Mouse (Mus musculus): ENCODE results near the gene Adora2b. TPM values are rescaled to one million over a fixed set of nuclear protein-coding genes. Genes with fewer than 3 reads are reported as not detected.

The Adora2b gene
- polyA plus RNA-seq, 1 experiment from 2014 or later: 8.2 TPM

DNA sequence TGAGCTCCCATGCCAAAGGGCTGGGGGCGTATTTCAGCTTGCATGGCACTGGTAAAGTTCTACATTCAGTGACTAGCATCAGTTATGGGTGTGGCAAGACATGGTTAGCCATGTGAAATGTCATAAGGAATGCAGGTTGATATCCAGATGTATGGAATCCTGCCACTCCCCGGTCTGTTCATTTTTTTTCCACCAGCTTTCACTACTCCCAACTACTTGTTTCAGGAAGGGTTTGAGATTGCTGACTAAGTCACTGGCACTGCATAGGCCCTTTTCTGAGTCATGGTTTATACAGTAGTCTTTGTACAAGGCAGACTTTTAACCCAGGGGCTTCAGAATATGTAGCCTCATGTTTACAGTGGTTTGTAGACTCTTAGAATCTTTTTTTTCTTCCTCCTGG, 60.5 kb downstream of the Adora2b start:
- Histone ChIP-seq H3K27ac (replicated peaks) (no peak overlapping the region), H3K27me3 (replicated peaks; ENCODE audit: low read depth, poor library complexity, severe bottlenecking) (no peaks in the 10 kb centered on the region), H3K36me3 (replicated peaks) (peaks cover 85% of the 10 kb centered on the region), H3K4me1 (no peaks in the 10 kb centered on the region), H3K4me3 (no peak overlapping the region), H3K9me3 (no peaks in the 10 kb centered on the region)
- no peak for DNase-seq (ENCODE audit: low spot score)
- WGBS: 90% methylated on average over 2 of the region's 2 CpGs

DNA sequence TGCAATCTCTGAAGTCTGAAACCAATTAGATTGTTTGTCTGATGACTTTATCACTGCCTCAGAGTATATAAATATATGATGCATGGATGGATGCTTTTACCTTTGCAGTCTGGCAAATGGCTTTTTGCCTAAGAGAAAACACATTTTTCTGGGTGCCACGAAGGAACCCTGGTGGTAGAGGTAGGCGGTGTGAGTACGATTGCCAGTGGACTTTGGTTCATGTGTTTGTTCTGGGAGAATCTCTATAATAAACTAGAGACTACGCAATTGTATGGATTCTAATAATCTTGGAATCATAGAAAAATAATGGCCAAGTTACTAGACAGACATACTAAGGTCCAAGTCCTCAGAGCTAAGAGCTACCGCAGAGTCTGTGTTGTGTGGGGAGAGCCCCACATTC, 66.2 kb downstream of the Adora2b start:
- WGBS: 96% methylated on average over 5 of the region's 5 CpGs
- no peak overlapping the region for H3K4me3 ChIP-seq
- H3K27me3 ChIP-seq (replicated peaks; ENCODE audit: low read depth, poor library complexity, severe bottlenecking): no peaks in the 10 kb centered on the region
- no peaks in the 10 kb centered on the region for H3K9me3 ChIP-seq
- H3K36me3 ChIP-seq (replicated peaks): peaks cover 96% of the 10 kb centered on the region
- no peak for DNase-seq (ENCODE audit: low spot score)
- H3K27ac ChIP-seq (replicated peaks): no peak overlapping the region
- H3K4me1 ChIP-seq: no peaks in the 10 kb centered on the region

Other genes starting within 250 kb of the Adora2b start
- 18.1 and 21.7 TPM in 2 replicates for gene Zswim7, start 32.4 kb downstream of the Adora2b start, polyA plus RNA-seq (2016; fragmentation: Nextera tagmentation; extraction: Ambion mirVana)
- gene Ttc19, start 32.5 kb downstream of the Adora2b start, polyA plus RNA-seq (2016; fragmentation: Nextera tagmentation; extraction: Ambion mirVana): 18.3 and 19.5 TPM in 2 replicates
- gene Pigl, start 209.5 kb downstream of the Adora2b start, polyA plus RNA-seq (2016; fragmentation: Nextera tagmentation; extraction: Ambion mirVana): 14.7 and 15.9 TPM in 2 replicates
- 137 and 144 TPM in 2 replicates for gene Ncor1, start 209.6 kb downstream of the Adora2b start, polyA plus RNA-seq (2016; fragmentation: Nextera tagmentation; extraction: Ambion mirVana)

All from embryonic facial prominence, embryonic 10.5 days (tissue).